Mouse (Mus musculus) liver, embryonic 14.5 days (tissue): ENCODE measurements around the gene Gm20661. TPM values are rescaled to one million over a fixed set of nuclear protein-coding genes. Genes with fewer than 3 reads are reported as not detected.

Experiments
- ATAC-seq: fragments of 200-750 bp; cut with Nextera tagmentation; 2 replicates; pipeline ENCODE4 v1.8.0; 2017; ENCODE audit warnings: moderate number of reproducible peaks, mild to moderate bottlenecking, moderate library complexity; ENCODE audit not compliant: insufficient read depth
- DNase-seq, 3 experiments: peaks; one replicate each; pipeline ENCODE4 v3.0.0-alpha.2; 2012 to 2013; ENCODE audit warnings: low read depth in 3 of 3, low spot score in 3 of 3
- H3K27ac ChIP-seq: fragments of 300-500 bp; sonication (generic); 2 replicates; pipeline ENCODE4 v1.5.1; 2014; ENCODE audit warnings: moderate library complexity, mild to moderate bottlenecking, control low read depth, inconsistent platforms
- H3K27me3 ChIP-seq: fragments of 300-500 bp; sonication (generic); 2 replicates; pipeline ENCODE4 v1.6.1; 2014; ENCODE audit warnings: mild to moderate bottlenecking, low read length, moderate library complexity; ENCODE audit not compliant: control insufficient read depth, insufficient read depth
- H3K36me3 ChIP-seq: fragments of 300-500 bp; sonication (generic); replicated peaks from 2 replicates; pipeline ENCODE4 v1.6.1; 2014; ENCODE audit warnings: low read depth; ENCODE audit not compliant: control insufficient read depth, insufficient read depth
- H3K4me1 ChIP-seq, 2 experiments: fragments of 200-500 bp in 1 of 2; fragments of 300-500 bp in 1 of 2; sonication (generic) in 1 of 2; replicated peaks; 2 replicates each; pipeline ENCODE4 v1.6.1; 2012 to 2014; ENCODE audit warnings: antibody characterized with exemption in 1 of 2, inconsistent platforms in 1 of 2, low read length in 1 of 2; ENCODE audit not compliant: control insufficient read depth in 2 of 2, insufficient read depth in 2 of 2
- H3K4me2 ChIP-seq: fragments of 300-500 bp; sonication (generic); 2 replicates; pipeline ENCODE4 v1.6.1; 2014; ENCODE audit warnings: low read depth, mild to moderate bottlenecking, control low read depth, moderate library complexity
- H3K4me3 ChIP-seq, 2 experiments: fragments of 200-500 bp in 1 of 2; fragments of 300-500 bp in 1 of 2; sonication (generic) in 1 of 2; 2 replicates each; pipeline ENCODE4 v1.5.1; 2012 to 2014; ENCODE audit warnings: low read depth in 2 of 2, low read length in 2 of 2, mild to moderate bottlenecking in 2 of 2, control low read depth in 1 of 2, inconsistent platforms in 1 of 2, moderate library complexity in 1 of 2; ENCODE audit not compliant: insufficient read depth in 1 of 2
- H3K9ac ChIP-seq: fragments of 300-500 bp; sonication (generic); replicated peaks from 2 replicates; pipeline ENCODE4 v1.6.1; 2014; ENCODE audit warnings: mild to moderate bottlenecking, control low read depth, moderate library complexity
- H3K9me3 ChIP-seq: fragments of 300-500 bp; sonication (generic); 2 replicates; pipeline ENCODE4 v1.6.1; 2016; ENCODE audit warnings: low read length, mixed read lengths; ENCODE audit not compliant: control insufficient read depth
- CTCF ChIP-seq: IDR thresholded peaks from 2 replicates; pipeline ENCODE4 v1.5.1; 2016; ENCODE audit warnings: antibody characterized with exemption, low read depth, control low read depth
- EP300 ChIP-seq: IDR thresholded peaks from 2 replicates; pipeline ENCODE4 v1.6.1; 2016; ENCODE audit warnings: antibody characterized with exemption, low read depth
- WGBS: fragments of 180-500 bp; shearing (Covaris S2); extraction: QIAGEN DNeasy Blood & Tissue Kit; methylation state at CpG from one replicate; pipeline ENCODE4 v1.1.7; 2014; ENCODE audit not compliant: insufficient replicate concordance; 5-methylcytosine and 5-hydroxymethylcytosine counted together
- polyA plus RNA-seq, 2 experiments: library from polyadenylated mRNA; depleted of rRNA in 1 of 2; stranded (reverse) in 1 of 2; unstranded in 1 of 2; fragments of >200 nt; fragmentation: Nextera tagmentation in 1 of 2; extraction: Ambion mirVana in 1 of 2; gene quantifications; 2 replicates each; pipeline versions ENCODE4 v1.2.1 to v1.2.3; 2012 to 2014

Gm20661 gene
- polyA plus RNA-seq, 2 experiments: 0.06 to 0.64 TPM

DNA sequence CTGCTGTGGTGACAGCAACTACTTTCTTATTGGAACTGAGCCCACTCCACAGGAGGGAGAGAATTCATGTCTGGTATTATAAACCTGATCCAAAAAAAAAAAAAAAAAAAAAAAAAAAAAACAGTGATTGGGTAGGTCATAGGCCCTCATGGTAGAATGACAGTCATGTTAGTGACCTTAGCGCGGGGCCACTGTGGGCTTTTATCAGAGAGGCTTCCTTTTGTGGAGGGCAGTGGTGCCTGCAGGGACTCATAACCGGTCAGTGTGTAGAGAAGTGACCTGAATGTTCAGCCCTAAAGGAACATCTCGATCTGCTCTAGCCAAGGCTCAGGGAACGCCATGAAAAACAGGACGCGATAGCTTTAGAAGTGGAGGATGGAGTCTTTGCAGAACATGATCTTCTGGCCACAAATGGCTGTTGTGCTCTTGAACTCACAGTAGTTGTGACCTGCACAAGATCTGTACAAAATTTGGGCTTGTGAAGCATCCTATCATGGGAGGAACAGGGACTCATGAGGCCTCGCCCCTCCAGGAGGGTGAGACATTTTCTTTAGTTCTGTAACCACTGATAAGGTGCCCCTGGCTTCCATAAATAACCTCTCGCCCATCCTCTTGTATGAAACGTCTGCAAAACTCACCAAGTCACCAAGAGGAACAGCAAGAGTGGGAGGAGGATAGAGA, 8.2 kb upstream of the Gm20661 start:
- ATAC-seq (peak; percentile 75), DNase-seq (peak; percentile 80 to 86 (median 84))
- H3K4me1 ChIP-seq: peaks cover 61 to 78% of the 10 kb centered on the region in 2 experiments
- TF ChIP-seq EP300 (peak; percentile 71), CTCF (no peak)
- WGBS: 20% methylated on average over 10 of the region's 10 CpGs
- H3K4me3 ChIP-seq: peak overlapping the region; percentile 39 to 69
- peak overlapping the region; percentile 98 for H3K27ac ChIP-seq
- H3K4me2 ChIP-seq: peak overlapping the region; percentile 78
- no peaks in the 10 kb centered on the region for H3K9me3 ChIP-seq
- H3K9ac ChIP-seq: peak overlapping the region; percentile 82
- H3K27me3 ChIP-seq: no peaks in the 10 kb centered on the region
- peaks cover 42% of the 10 kb centered on the region for H3K36me3 ChIP-seq

DNA sequence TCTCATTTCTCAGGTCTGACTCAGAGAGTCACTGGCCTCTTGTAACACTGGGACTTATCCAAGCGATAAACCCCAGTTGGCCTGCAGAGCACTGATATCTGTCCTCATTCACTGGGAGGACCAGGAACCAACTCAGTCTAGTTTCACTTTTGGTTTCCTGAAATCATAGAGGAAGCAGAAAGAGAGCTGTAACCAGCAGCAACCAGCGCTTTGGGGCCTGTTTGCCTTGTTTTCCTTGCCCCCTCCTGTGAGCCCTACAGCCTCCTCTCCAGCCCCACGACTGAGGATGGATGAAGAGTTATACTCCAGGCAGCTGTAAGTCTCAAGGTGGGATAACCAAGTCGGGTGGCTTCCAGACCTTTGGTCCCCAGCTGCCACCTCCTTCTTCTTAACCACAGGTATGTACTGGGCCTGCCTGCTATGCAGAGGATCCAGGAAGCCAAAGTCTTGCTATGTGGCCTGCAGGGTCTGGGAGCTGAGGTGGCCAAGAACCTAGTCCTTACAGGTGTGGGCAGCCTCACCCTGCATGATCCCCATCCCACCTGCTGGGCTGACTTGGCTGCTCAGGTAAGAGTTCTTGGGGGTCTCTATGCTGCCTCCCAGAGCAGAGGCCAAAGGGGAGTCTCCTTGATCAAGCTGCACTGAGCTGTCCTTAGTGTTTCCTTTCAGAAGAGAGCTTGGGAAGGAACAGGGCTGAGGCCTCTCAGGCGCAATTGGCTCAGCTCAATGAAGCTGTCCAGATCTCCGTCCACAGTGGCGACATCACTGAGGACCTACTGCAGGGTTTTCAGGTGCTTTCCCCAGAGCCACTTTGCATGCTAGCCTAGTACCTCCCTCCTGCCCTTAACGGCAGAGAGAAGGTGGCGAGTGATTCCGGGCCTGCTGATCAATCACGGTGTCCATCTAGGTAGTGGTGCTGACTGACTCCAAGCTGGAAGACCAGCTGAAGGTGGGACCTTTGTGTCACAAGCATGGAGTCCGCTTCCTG, 7.2 kb upstream of the Gm20661 start, which contains the start of gene Uba7:
Gene Uba7, plus strand, starts transcription at position 107 of the 988 bp plus-strand sequence.
- Histone ChIP-seq H3K27ac (peak within 1 kb of the TSS; percentile 98), H3K4me2 (peak within 1 kb of the TSS; percentile 78), H3K9ac (peak within 1 kb of the TSS; percentile 82), H3K4me1 (peaks cover 66 to 82% of the 10 kb centered on the region in 2 experiments), H3K27me3 (no peaks in the 10 kb centered on the region), H3K4me3 (peak within 1 kb of the TSS; percentile 69 to 93), H3K36me3 (peaks cover 48% of the 10 kb centered on the region), H3K9me3 (no peaks in the 10 kb centered on the region)
- WGBS: 40% methylated on average over 12 of the region's 12 CpGs
- TF ChIP-seq EP300 (peak; percentile 89), CTCF (peak; percentile 7; the same call in 1 of the 2 replicates)
- ATAC-seq (peak; percentile 80), DNase-seq (peak; percentile 92 to 93 (median 93))

DNA sequence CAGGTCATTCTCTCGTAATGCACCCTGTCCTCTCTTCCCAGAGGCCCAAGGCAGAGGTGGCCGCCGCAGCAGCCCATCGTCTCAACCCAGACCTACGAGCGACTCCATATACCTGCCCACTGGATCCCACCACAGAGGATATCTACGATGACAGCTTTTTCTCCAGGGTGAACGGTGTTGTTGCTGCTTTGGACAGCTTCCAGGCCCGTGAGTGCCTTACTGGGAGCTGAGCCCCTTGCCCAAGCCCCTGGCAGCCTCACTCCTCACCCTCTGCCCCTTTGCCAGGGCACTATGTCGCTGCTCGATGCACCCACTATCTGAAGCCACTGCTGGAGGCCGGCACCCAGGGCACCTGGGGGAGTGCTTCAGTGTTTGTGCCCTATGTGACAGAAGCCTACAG, 4.0 kb upstream of the Gm20661 start:
- Histone ChIP-seq H3K4me3 (no peak overlapping the region), H3K4me2 (no peak overlapping the region; the same call in 1 of the 2 replicates), H3K9me3 (no peaks in the 10 kb centered on the region), H3K36me3 (peaks cover 68% of the 10 kb centered on the region), H3K9ac (no peak overlapping the region), H3K27me3 (no peaks in the 10 kb centered on the region), H3K4me1 (peaks cover 64 to 81% of the 10 kb centered on the region in 2 experiments), H3K27ac (no peak overlapping the region)
- no peak for TF ChIP-seq EP300
- ATAC-seq: no peak
- no peak for DNase-seq
- WGBS: 89% methylated on average over 12 of the region's 12 CpGs

DNA sequence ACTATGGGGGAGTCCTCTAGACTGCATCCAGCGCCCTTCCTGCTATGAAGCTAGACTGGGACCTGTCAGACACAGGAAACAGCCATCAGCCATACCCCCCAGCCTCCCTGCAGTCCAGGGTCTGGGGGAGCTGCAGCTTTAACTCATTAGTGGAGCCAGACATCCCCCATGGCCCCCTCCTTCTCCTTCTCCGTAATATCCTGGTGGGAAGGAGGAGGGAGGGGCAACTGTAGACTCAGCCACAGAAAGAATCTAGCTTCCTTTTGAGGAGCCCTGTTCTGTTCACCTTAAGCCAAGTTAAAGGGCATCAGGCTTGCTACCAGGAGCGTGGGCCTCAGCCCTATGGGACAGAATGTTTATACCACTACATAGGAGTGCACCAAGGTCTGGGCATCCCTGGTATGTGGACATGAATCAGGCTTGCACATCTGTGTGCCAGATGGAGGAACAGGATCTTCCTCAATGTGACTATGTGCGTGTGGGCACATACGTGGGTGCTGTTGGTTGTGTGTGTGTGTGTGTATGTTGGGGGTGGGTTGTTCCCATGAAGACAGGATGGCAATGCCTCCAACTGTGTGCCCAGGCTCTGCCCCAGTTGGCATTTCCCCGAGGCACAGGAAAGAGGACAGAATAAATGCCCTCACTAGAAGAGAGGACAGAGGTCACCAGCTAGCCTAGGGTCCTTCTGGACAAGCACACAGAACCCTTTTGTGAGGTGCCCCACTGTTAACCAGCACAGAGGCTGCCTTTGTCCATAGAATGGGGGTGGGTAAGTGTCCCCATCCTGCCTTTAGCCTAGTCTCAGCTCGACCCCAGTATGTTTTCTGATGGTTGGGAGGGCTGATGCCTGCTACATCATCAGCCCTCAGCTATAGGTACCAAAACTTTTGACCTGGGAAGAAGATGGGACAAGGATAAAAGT, 913 bp upstream of the Gm20661 start:
- peak overlapping the region; percentile 96 for H3K27ac ChIP-seq
- 31% methylated on average over 7 of the region's 7 CpGs for WGBS
- ATAC-seq: no peak
- no peaks in the 10 kb centered on the region for H3K9me3 ChIP-seq
- peak overlapping the region; percentile 84 to 86 for H3K4me3 ChIP-seq
- H3K27me3 ChIP-seq: no peaks in the 10 kb centered on the region
- DNase-seq: no peak
- peak overlapping the region; percentile 92 for H3K4me2 ChIP-seq
- peak overlapping the region; percentile 86 for H3K9ac ChIP-seq
- H3K4me1 ChIP-seq: peaks cover 60 to 71% of the 10 kb centered on the region in 2 experiments
- TF ChIP-seq CTCF (no peak), EP300 (no peak)
- H3K36me3 ChIP-seq: peaks cover 73% of the 10 kb centered on the region
